ENCODE assay signal across 8 mouse cellular contexts in genomic region chr4:6512749-6513364, GRCm38 (mm10).
DNase-seq lines count a peak whose midpoint lies in the region; ATAC-seq and TF ChIP-seq lines count a peak whose summit lies in the region.

No protein-coding gene starts in this region.

- no peak overlapping the region for H3K4me3 ChIP-seq in G1E (ENCODE audit: low read depth, low read length)
- H3K4me3 ChIP-seq in forebrain, postnatal 0 days (ENCODE audit: low read depth, low read length): peak overlapping the region; percentile 26
- peak overlapping the region; percentile 35 for H3K4me3 ChIP-seq in layer of hippocampus, adult 2 months
- H3K4me3 ChIP-seq in lung, adult 2 months (replicated peaks; ENCODE audit: extremely low read depth, low read depth, low read length): no peak overlapping the region
- peak overlapping the region; percentile 40 for H3K4me3 ChIP-seq in olfactory bulb, adult 2 months (ENCODE audit: insufficient read depth, low read depth, low read length)

- peak; percentile 64 for ATAC-seq in G1E (ENCODE audit: extremely low read depth, insufficient number of reproducible peaks, low FRiP score, poor library complexity, severe bottlenecking)
- ATAC-seq in forebrain, postnatal 0 days: peak; percentile 80

- TF ChIP-seq POLR2A in lung, adult 2 months (IDR thresholded peaks at IDR 0.05; ENCODE audit: borderline replicate concordance, extremely low read depth, low read depth, low read length): no peak
- TF ChIP-seq POLR2A in olfactory bulb, adult 2 months (IDR thresholded peaks at IDR 0.05; ENCODE audit: insufficient read depth, low read depth, low read length): no peak

- peak; percentile 40 for DNase-seq in G1E (ENCODE audit: low spot score)
- DNase-seq in cerebellum, adult 18-20 months: peak; percentile 78 to 84
- peak; percentile 84 for DNase-seq in forebrain, postnatal 0 days
- DNase-seq in heart, postnatal 4 days: peak; percentile 87
- DNase-seq in layer of hippocampus, adult 2 months (ENCODE audit: low spot score in 2 of 2): peak; percentile 80 to 82
- peak; percentile 80 for DNase-seq in lung, adult 2 months
- peak; percentile 46 to 54 for DNase-seq in thymus, adult 18-20 months

- H3K4me2 ChIP-seq in forebrain, postnatal 0 days (ENCODE audit: low read depth): peak overlapping the region; percentile 39

- no peak overlapping the region for H3K27ac ChIP-seq in forebrain, postnatal 0 days (ENCODE audit: low read depth, low read length)
- H3K27ac ChIP-seq in layer of hippocampus, adult 2 months: no peak overlapping the region
- H3K27ac ChIP-seq in olfactory bulb, adult 2 months (ENCODE audit: insufficient read depth, low read depth, low read length): no peak overlapping the region

- H3K36me3 ChIP-seq in G1E (replicated peaks): no peaks in the 10 kb centered on the region
- no peaks in the 10 kb centered on the region for H3K36me3 ChIP-seq in forebrain, postnatal 0 days (ENCODE audit: insufficient read depth)

- peaks cover 6% of the 10 kb centered on the region for H3K4me1 ChIP-seq in G1E (ENCODE audit: insufficient read depth, low read depth, low read length)
- H3K4me1 ChIP-seq in forebrain, postnatal 0 days (ENCODE audit: insufficient read depth): no peaks in the 10 kb centered on the region
- no peaks in the 10 kb centered on the region for H3K4me1 ChIP-seq in lung, adult 2 months (ENCODE audit: control insufficient read depth, insufficient read depth, low read length)
- H3K4me1 ChIP-seq in olfactory bulb, adult 2 months (ENCODE audit: control insufficient read depth, insufficient read depth, low read length): no peaks in the 10 kb centered on the region

- peaks cover 7% of the 10 kb centered on the region for H3K27me3 ChIP-seq in G1E (ENCODE audit: insufficient read depth, low read length)
- H3K27me3 ChIP-seq in forebrain, postnatal 0 days (ENCODE audit: insufficient read depth, low read length): no peaks in the 10 kb centered on the region

- no peaks in the 10 kb centered on the region for H3K9me3 ChIP-seq in G1E (replicated peaks)
- H3K9me3 ChIP-seq in forebrain, postnatal 0 days (ENCODE audit: low read length): no peaks in the 10 kb centered on the region

- no peak overlapping the region for H3K9ac ChIP-seq in forebrain, postnatal 0 days

- peak; percentile 78 for TF ChIP-seq CTCF in G1E (IDR thresholded peaks at IDR 0.05; ENCODE audit: low read depth, low read length)
- peak; percentile 83 for TF ChIP-seq CTCF in forebrain, postnatal 0 days (IDR thresholded peaks at IDR 0.05; ENCODE audit: low read depth)
- TF ChIP-seq CTCF in layer of hippocampus, adult 2 months (conservative IDR thresholded peaks at IDR 0.05): peak; percentile 88
- TF ChIP-seq CTCF in lung, adult 2 months (IDR thresholded peaks at IDR 0.05; ENCODE audit: insufficient read depth, low read length): peak; percentile 81
- no peak for TF ChIP-seq CTCF in olfactory bulb, adult 2 months (IDR thresholded peaks at IDR 0.05; ENCODE audit: insufficient read depth, low read depth, low read length)

- WGBS in forebrain, postnatal 0 days: 19% methylated on average over 12 of the region's 12 CpGs
- WGBS in lung, adult 2 months: 16% methylated on average over 12 of the region's 12 CpGs
- 15% methylated on average over 12 of the region's 12 CpGs for WGBS in olfactory bulb, adult 2 months

Comparison
In these comparisons a context has a peak if more than half of its experiments do, and no peak if none do; other contexts are left out.
1. H3K4me3 ChIP-seq: peak in forebrain, postnatal 0 days (single experiment), layer of hippocampus, adult 2 months (single experiment) and olfactory bulb, adult 2 months (single experiment); none in G1E (single experiment) and lung, adult 2 months (single experiment).
2. Peak in every context shown above with its lines, with median percentiles within 50 percentile points of each other: DNase-seq.